Mouse (Mus musculus) bone marrow, adult 2 months (tissue): ENCODE results near the gene Gm20716. TPM values are rescaled to one million over a fixed set of nuclear protein-coding genes. Genes with fewer than 3 reads are reported as not detected.

Source experiments
- H3K27ac ChIP-seq: fragments of 200-500 bp; 2 replicates; pipeline ENCODE4 v1.5.1; 2012; ENCODE audit warnings: low read depth, mild to moderate bottlenecking, control low read depth, inconsistent platforms, low read length; ENCODE audit not compliant: control insufficient read depth, poor library complexity, insufficient read depth
- H3K4me1 ChIP-seq: fragments of 200-500 bp; 2 replicates; pipeline ENCODE4 v1.6.1; 2011; ENCODE audit warnings: low read length; ENCODE audit not compliant: control insufficient read depth, insufficient read depth
- H3K4me3 ChIP-seq: fragments of 200-500 bp; replicated peaks from 2 replicates; pipeline ENCODE3; 2011; ENCODE audit warnings: mild to moderate bottlenecking, low read depth, low read length, control low read depth; ENCODE audit not compliant: control insufficient read depth
- CTCF ChIP-seq: fragments of 200-500 bp; IDR thresholded peaks from 2 replicates; pipeline ENCODE4 v1.5.1; 2011; ENCODE audit warnings: low read length, control low read depth; ENCODE audit not compliant: control insufficient read depth, insufficient read depth
- POLR2A ChIP-seq: fragments of 200-500 bp; IDR thresholded peaks from 2 replicates; pipeline ENCODE4 v1.6.1; 2011; ENCODE audit warnings: low read depth, mild to moderate bottlenecking, control low read depth, low read length, borderline replicate concordance; ENCODE audit not compliant: control insufficient read depth
- WGBS: fragments of 180-500 bp; shearing (Covaris S2); methylation state at CpG from one replicate; pipeline ENCODE4 v1.1.7; 2018; 5-methylcytosine and 5-hydroxymethylcytosine counted together
- polyA plus RNA-seq: library from polyadenylated mRNA; stranded (reverse); fragments of >200 nt; gene quantifications from 2 replicates; pipeline ENCODE4 v1.2.4, GENCODE M21; 2011; ENCODE audit warnings: low replicate concordance; ENCODE audit not compliant: missing spikeins, insufficient read depth, insufficient read length

Gene Gm20716
- 18.3 and 20.2 TPM in 2 replicates for polyA plus RNA-seq

DNA sequence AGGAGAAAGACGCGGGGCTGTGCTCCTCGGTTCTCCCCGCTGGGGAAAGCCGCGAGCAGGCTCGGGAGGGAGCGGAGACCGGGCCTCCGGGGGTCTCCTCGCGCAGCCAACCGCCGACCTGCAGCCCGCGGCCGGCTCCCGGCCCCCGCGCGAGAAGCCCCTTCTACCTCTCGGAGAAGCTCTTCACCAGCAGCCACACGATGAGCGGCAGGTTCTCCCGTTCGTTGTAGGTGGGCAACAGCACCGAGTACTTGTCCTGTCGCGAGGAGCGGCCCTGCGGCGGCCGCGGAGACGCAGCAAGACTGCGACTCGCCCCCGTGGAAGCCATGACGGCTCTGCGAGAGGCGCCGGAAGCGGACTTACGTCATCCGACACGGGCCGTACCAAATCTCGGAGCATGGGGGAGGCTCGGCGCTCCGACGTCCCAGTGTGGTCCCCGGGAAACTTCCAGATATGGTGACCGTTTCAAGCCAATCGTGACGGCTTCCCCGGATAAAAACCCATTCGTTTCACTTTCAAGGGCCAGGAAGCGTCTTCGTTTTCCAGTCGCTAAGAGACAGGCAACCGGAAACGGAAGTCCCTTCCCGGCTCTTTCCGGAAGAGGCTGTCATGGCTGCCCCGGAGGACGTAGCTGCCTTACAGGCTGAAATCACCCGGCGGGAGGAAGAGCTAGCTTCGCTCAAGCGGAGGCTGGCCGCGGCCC is at the start of gene Gm20716, which contains the start of the genes Dpm1 and Mocs3:
Gene Gm20716, minus strand, starts transcription at position 339 of the 703 bp plus-strand sequence.
Gene Dpm1, minus strand, starts transcription at position 566 of the 703 bp plus-strand sequence.
Gene Mocs3, plus strand, starts transcription at position 597 of the 703 bp plus-strand sequence.
- Histone ChIP-seq H3K4me1 (peaks cover 2% of the 10 kb centered on the region; the same call in 1 of the 2 replicates), H3K27ac (peak within 1 kb of the TSS; percentile 94), H3K4me3 (peak within 1 kb of the TSS; percentile 97)
- under 1% methylated on average over 72 of the region's 73 CpGs for WGBS
- peak; percentile 92; the same call in 1 of the 2 replicates for TF ChIP-seq POLR2A
- TF ChIP-seq CTCF, result no peak

GRCm38 (mm10) chr2:168274374-168274935 is 44.3 kb upstream of the Gm20716 start:
- no peak overlapping the region for H3K4me3 ChIP-seq
- TF ChIP-seq CTCF (peak; percentile 77), POLR2A (no peak)
- H3K4me1 ChIP-seq, result no peaks in the 10 kb centered on the region; the same call in 1 of the 2 replicates
- WGBS, result 4% methylated on average over 11 of the region's 11 CpGs
- no peak overlapping the region for H3K27ac ChIP-seq

GRCm38 (mm10) chr2:168273387-168273786 is 43.2 kb upstream of the Gm20716 start:
- WGBS, result 6% methylated on average over 9 of the region's 9 CpGs
- no peak for TF ChIP-seq CTCF
- TF ChIP-seq POLR2A, result no peak
- H3K27ac ChIP-seq, result no peak overlapping the region
- H3K4me3 ChIP-seq, result peak overlapping the region; percentile 16
- no peaks in the 10 kb centered on the region; the same call in 1 of the 2 replicates for H3K4me1 ChIP-seq

- WGBS, result 69% methylated on average over 7 of the region's 7 CpGs
- Histone ChIP-seq H3K4me1 (no peaks in the 10 kb centered on the region), H3K4me3 (no peak overlapping the region), H3K27ac (no peak overlapping the region)
- TF ChIP-seq CTCF, result peak; percentile 34; the same call in 1 of the 2 replicates
- TF ChIP-seq POLR2A, result no peak
Observed at GRCm38 (mm10) chr2:168268033-168268432, 37.9 kb upstream of the Gm20716 start.

DNA sequence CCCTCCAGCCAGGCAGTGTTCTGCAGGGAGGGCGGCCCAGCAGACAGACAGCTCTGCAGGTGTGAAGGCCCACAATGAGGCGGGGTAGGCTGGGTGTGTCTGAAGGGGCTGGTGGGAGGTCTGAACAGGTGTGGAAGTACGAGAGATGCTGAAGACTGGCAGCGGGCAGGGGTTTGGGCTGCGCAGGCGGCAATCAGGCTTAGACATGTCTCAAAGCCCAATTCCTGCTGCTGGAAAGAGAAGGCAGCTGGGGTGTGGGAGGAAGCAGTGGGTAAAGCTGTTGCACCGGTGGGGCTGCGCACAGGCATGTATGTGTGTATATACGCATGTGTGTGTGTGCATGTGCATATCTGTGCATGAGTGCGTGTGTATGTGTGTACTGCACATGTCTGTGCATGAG is 30.7 kb upstream of the Gm20716 start:
- no peaks in the 10 kb centered on the region for H3K4me1 ChIP-seq
- WGBS, result 85% methylated on average over 10 of the region's 10 CpGs
- TF ChIP-seq POLR2A, result no peak
- no peak for TF ChIP-seq CTCF
- H3K4me3 ChIP-seq, result no peak overlapping the region
- no peak overlapping the region for H3K27ac ChIP-seq

DNA sequence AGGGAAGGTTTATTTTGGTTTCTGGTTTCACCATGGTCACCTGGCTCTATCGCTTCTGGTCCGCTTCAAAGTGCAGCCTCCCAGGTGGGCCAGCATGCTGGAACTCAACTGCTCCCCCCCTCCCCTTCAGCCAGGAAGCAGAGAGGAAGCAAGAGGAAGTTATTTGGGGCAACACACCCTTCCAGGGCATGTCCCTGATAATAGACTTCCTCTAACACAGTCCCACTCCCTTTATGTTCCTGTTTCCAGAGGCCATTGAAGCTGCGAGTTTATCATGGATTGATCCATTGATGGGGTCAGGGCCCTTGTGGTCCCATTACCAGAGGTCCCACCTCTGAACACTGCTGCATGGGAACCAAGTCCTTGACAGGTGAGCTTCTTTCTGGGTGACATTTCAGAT is 30.0 kb upstream of the Gm20716 start:
- Histone ChIP-seq H3K27ac (no peak overlapping the region), H3K4me1 (no peaks in the 10 kb centered on the region), H3K4me3 (no peak overlapping the region)
- TF ChIP-seq CTCF, result no peak
- TF ChIP-seq POLR2A, result no peak
- WGBS, result 31% methylated on average over 3 of the region's 3 CpGs

- WGBS, result 86% methylated on average over 8 of the region's 8 CpGs
- no peak overlapping the region for H3K4me3 ChIP-seq
- H3K27ac ChIP-seq, result no peak overlapping the region
- no peaks in the 10 kb centered on the region for H3K4me1 ChIP-seq
- TF ChIP-seq POLR2A (no peak), CTCF (no peak)
Observed at GRCm38 (mm10) chr2:168259046-168259445, 28.9 kb upstream of the Gm20716 start.

DNA sequence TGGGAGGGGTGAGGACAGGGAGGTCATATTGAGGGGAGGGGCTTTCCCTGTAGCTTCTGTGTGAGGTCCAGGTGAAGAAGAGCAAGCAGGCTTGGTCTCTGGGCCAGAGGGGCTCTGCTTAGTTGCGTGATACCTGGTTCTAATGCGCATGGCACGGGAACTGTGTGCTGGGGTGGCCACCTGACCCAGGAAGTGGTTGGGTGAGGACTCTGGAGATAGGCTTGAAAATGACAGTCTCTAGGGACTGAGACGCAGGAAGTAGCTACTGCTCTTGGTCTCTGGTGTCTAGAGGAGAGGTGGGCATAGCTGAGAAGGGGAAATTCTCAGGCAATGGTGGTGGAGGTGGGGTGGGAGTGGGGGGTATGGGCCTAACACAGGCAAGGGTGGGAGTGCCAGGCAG is 27.0 kb upstream of the Gm20716 start:
- WGBS, result 38% methylated on average over 4 of the region's 4 CpGs
- TF ChIP-seq POLR2A (no peak), CTCF (no peak)
- no peak overlapping the region for H3K4me3 ChIP-seq
- H3K4me1 ChIP-seq, result no peaks in the 10 kb centered on the region
- no peak overlapping the region for H3K27ac ChIP-seq
